Mouse (Mus musculus) intestine, embryonic 16.5 days (tissue): ENCODE results near the gene Hist2h2aa1. TPM values are rescaled to one million over a fixed set of nuclear protein-coding genes. Genes with fewer than 3 reads are reported as not detected.
"Not testable (repeated sequence)": the region's sequence is repeated elsewhere in the genome, so short reads cannot be mapped to it uniquely, and the experiment has no call there.

ENCODE experiments used
- ATAC-seq: fragments of 200-750 bp; cut with Nextera tagmentation; 2 replicates; pipeline ENCODE4 v1.8.0; 2017; ENCODE audit warnings: moderate TSS enrichment, moderate library complexity
- H3K27ac ChIP-seq: fragments of 300-500 bp; sonication (generic); 2 replicates; pipeline ENCODE4 v1.5.1; 2014; ENCODE audit warnings: mild to moderate bottlenecking, low read length
- H3K27me3 ChIP-seq: fragments of 300-500 bp; sonication (generic); replicated peaks from 2 replicates; pipeline ENCODE4 v1.6.1; 2014; ENCODE audit warnings: low read length, control low read depth, mixed read lengths; ENCODE audit not compliant: control insufficient read depth, insufficient read depth
- H3K36me3 ChIP-seq: fragments of 300-500 bp; sonication (generic); 2 replicates; pipeline ENCODE4 v1.6.1; 2014; ENCODE audit warnings: low read length, control low read depth; ENCODE audit not compliant: control insufficient read depth, insufficient read depth
- H3K4me1 ChIP-seq: fragments of 300-500 bp; sonication (generic); 2 replicates; pipeline ENCODE4 v1.6.1; 2014; ENCODE audit warnings: low read length, control low read depth, mixed read lengths; ENCODE audit not compliant: control insufficient read depth, insufficient read depth
- H3K4me2 ChIP-seq: fragments of 300-500 bp; sonication (generic); 2 replicates; pipeline ENCODE4 v1.6.1; 2014; ENCODE audit warnings: low read depth, low read length, control low read depth
- H3K4me3 ChIP-seq: fragments of 300-500 bp; sonication (generic); 2 replicates; pipeline ENCODE4 v1.5.1; 2014; ENCODE audit warnings: mild to moderate bottlenecking, low read length
- H3K9ac ChIP-seq: fragments of 300-500 bp; sonication (generic); 2 replicates; pipeline ENCODE4 v1.6.1; 2014; ENCODE audit warnings: low read depth, low read length
- H3K9me3 ChIP-seq: fragments of 300-500 bp; sonication (generic); 2 replicates; pipeline ENCODE4 v1.6.1; 2016; ENCODE audit warnings: low read length, control low read depth; ENCODE audit not compliant: control insufficient read depth
- WGBS: fragments of 180-500 bp; shearing (Covaris S2); extraction: QIAGEN DNeasy Blood & Tissue Kit; methylation state at CpG from one replicate; pipeline ENCODE4 v1.1.7; 2014; 5-methylcytosine and 5-hydroxymethylcytosine counted together
- polyA plus RNA-seq: library from polyadenylated mRNA; unstranded; fragments of >200 nt; fragmentation: Nextera tagmentation; extraction: Ambion mirVana; gene quantifications from 2 replicates; pipeline ENCODE4 v1.2.1, GENCODE M21; 2015

Hist2h2aa1 gene
- polyA plus RNA-seq, 1 experiment from 2014 or later, result 13.7 TPM

- Histone ChIP-seq H3K4me3 (peak overlapping the region; percentile 55), H3K36me3 (no peaks in the 10 kb centered on the region), H3K4me2 (peak overlapping the region; percentile 71), H3K4me1 (peaks cover 12% of the 10 kb centered on the region), H3K9ac (peak overlapping the region; percentile 65), H3K9me3 (no peaks in the 10 kb centered on the region), H3K27ac (peak overlapping the region; percentile 72), H3K27me3 (no peaks in the 10 kb centered on the region)
- no peak for ATAC-seq
- 0% methylated on average over 12 of the region's 12 CpGs for WGBS
Measured at GRCm38 (mm10) chr3:96237904-96238511, 7.3 kb upstream of the Hist2h2aa1 start.

GRCm38 (mm10) chr3:96238954-96239793 lies 6.1 kb upstream of the Hist2h2aa1 start, which contains the start of gene Hist2h3c2:
Hist2h3c2 (minus strand) TSS chr3:96239127.
- Histone ChIP-seq H3K9ac (peak within 1 kb of the TSS; percentile 65), H3K4me2 (peak within 1 kb of the TSS; percentile 71), H3K27ac (peak within 1 kb of the TSS; percentile 72), H3K4me3 (peak within 1 kb of the TSS; percentile 55), H3K4me1 (peaks cover 18% of the 10 kb centered on the region)
- H3K27me3 ChIP-seq, H3K36me3 ChIP-seq, H3K9me3 ChIP-seq: not testable (repeated sequence)
- ATAC-seq, result peak; percentile 92
- WGBS, result 0% methylated on average over 18 of the region's 68 CpGs

- Histone ChIP-seq H3K9ac (peak within 1 kb of the TSS; percentile 59), H3K4me1 (peaks cover 21% of the 10 kb centered on the region), H3K4me3 (peak within 1 kb of the TSS; percentile 31), H3K27ac (peak within 1 kb of the TSS; percentile 84), H3K4me2 (peak within 1 kb of the TSS; percentile 43)
- H3K27me3 ChIP-seq, H3K36me3 ChIP-seq, H3K9me3 ChIP-seq: not testable (repeated sequence)
- peak; percentile 82 for ATAC-seq
- WGBS, result 6% methylated on average over 18 of the region's 85 CpGs
Measured at GRCm38 (mm10) chr3:96239949-96240798, 5.1 kb upstream of the Hist2h2aa1 start, which contains the start of gene Hist2h2aa2. Hist2h2aa2 (minus strand) TSS chr3:96240276.

- peak overlapping the region; percentile 59 for H3K9ac ChIP-seq
- H3K4me1 ChIP-seq, result peaks cover 21% of the 10 kb centered on the region
- H3K27me3 ChIP-seq, result no peaks in the 10 kb centered on the region
- no peak overlapping the region; the same call in 1 of the 2 replicates for H3K4me3 ChIP-seq
- ATAC-seq, result no peak
- H3K9me3 ChIP-seq, result no peaks in the 10 kb centered on the region
- 78% methylated on average over 9 of the region's 9 CpGs for WGBS
- no peaks in the 10 kb centered on the region for H3K36me3 ChIP-seq
- H3K4me2 ChIP-seq, result peak overlapping the region; percentile 43
- H3K27ac ChIP-seq, result peak overlapping the region; percentile 84
Measured at GRCm38 (mm10) chr3:96240799-96241197, 4.5 kb upstream of the Hist2h2aa1 start.

GRCm38 (mm10) chr3:96243921-96244572 lies 1.2 kb upstream of the Hist2h2aa1 start:
- WGBS, result 68% methylated on average over 7 of the region's 7 CpGs
- Histone ChIP-seq H3K9ac (peak overlapping the region; percentile 65; the same call in 1 of the 2 replicates), H3K4me3 (no peak overlapping the region), H3K36me3 (no peaks in the 10 kb centered on the region), H3K4me1 (peaks cover 21% of the 10 kb centered on the region), H3K27ac (peak overlapping the region; percentile 84), H3K4me2 (peak overlapping the region; percentile 40), H3K27me3 (no peaks in the 10 kb centered on the region), H3K9me3 (no peaks in the 10 kb centered on the region)
- no peak for ATAC-seq

GRCm38 (mm10) chr3:96246018-96246417 lies 721 bp downstream of the Hist2h2aa1 start:
- peak overlapping the region; percentile 38 for H3K4me3 ChIP-seq
- H3K9ac ChIP-seq, ATAC-seq, H3K27ac ChIP-seq, H3K27me3 ChIP-seq, H3K4me2 ChIP-seq, H3K9me3 ChIP-seq, H3K36me3 ChIP-seq: not testable (repeated sequence)
- WGBS, result 1% methylated on average over 10 of the region's 21 CpGs
- H3K4me1 ChIP-seq, result peaks cover 23% of the 10 kb centered on the region

- Histone ChIP-seq H3K4me1 (peaks cover 23% of the 10 kb centered on the region), H3K9ac (peak within 1 kb of the TSS; percentile 62), H3K4me3 (peak within 1 kb of the TSS; percentile 50), H3K27ac (peak within 1 kb of the TSS; percentile 50), H3K4me2 (peak within 1 kb of the TSS; percentile 56)
- H3K27me3 ChIP-seq, H3K36me3 ChIP-seq, H3K9me3 ChIP-seq: not testable (repeated sequence)
- WGBS, result 0% methylated on average over 6 of the region's 47 CpGs
- peak; percentile 92 for ATAC-seq
Measured at GRCm38 (mm10) chr3:96246427-96246856, 1.1 kb downstream of the Hist2h2aa1 start, which contains the start of gene Hist2h3c1. Hist2h3c1 (plus strand) TSS chr3:96246685.

GRCm38 (mm10) chr3:96247356-96248140 lies 2.3 kb downstream of the Hist2h2aa1 start:
- Histone ChIP-seq H3K9ac (peak overlapping the region; percentile 62), H3K36me3 (no peaks in the 10 kb centered on the region), H3K4me2 (peak overlapping the region; percentile 56), H3K27me3 (no peaks in the 10 kb centered on the region), H3K4me3 (peak overlapping the region; percentile 50), H3K9me3 (no peaks in the 10 kb centered on the region), H3K4me1 (peaks cover 23% of the 10 kb centered on the region), H3K27ac (peak overlapping the region; percentile 50)
- 4% methylated on average over 11 of the region's 11 CpGs for WGBS
- no peak for ATAC-seq
